Mouse (Mus musculus) neural tube, embryonic 15.5 days (tissue): ENCODE data around the gene D330020A13Rik. TPM values are rescaled to one million over a fixed set of nuclear protein-coding genes. Genes with fewer than 3 reads are reported as not detected.
A peak's percentile ranks its signal among the peaks of the same experiment; 100 is the strongest.
"Not testable (repeated sequence)": the region's sequence is repeated elsewhere in the genome, so short reads cannot be mapped to it uniquely, and the experiment has no call there.

Experiments used
- ATAC-seq: fragments of 200-750 bp; cut with Nextera tagmentation; 2 replicates; pipeline ENCODE4 v1.8.0; 2017; ENCODE audit warnings: mild to moderate bottlenecking, moderate TSS enrichment, moderate library complexity; ENCODE audit not compliant: low FRiP score
- H3K27ac ChIP-seq: fragments of 300-500 bp; sonication (generic); replicated peaks from 2 replicates; pipeline ENCODE4 v1.5.1; 2015; ENCODE audit warnings: mild to moderate bottlenecking, inconsistent platforms
- H3K27me3 ChIP-seq: fragments of 300-500 bp; sonication (generic); replicated peaks from 2 replicates; pipeline ENCODE4 v1.6.1; 2015; ENCODE audit warnings: inconsistent platforms
- H3K36me3 ChIP-seq: fragments of 300-500 bp; sonication (generic); 2 replicates; pipeline ENCODE4 v1.6.1; 2015; ENCODE audit warnings: inconsistent platforms
- H3K4me1 ChIP-seq: fragments of 300-500 bp; sonication (generic); 2 replicates; pipeline ENCODE4 v1.6.1; 2015; ENCODE audit warnings: inconsistent platforms
- H3K4me2 ChIP-seq: fragments of 300-500 bp; sonication (generic); 2 replicates; pipeline ENCODE4 v1.6.1; 2015; ENCODE audit warnings: inconsistent platforms, mild to moderate bottlenecking, moderate library complexity
- H3K4me3 ChIP-seq: fragments of 300-500 bp; sonication (generic); replicated peaks from 2 replicates; pipeline ENCODE4 v1.5.1; 2015; ENCODE audit warnings: mild to moderate bottlenecking, inconsistent platforms
- H3K9ac ChIP-seq: fragments of 300-500 bp; sonication (generic); replicated peaks from 2 replicates; pipeline ENCODE4 v1.6.1; 2015; ENCODE audit warnings: mild to moderate bottlenecking, inconsistent platforms
- H3K9me3 ChIP-seq: fragments of 300-500 bp; sonication (generic); replicated peaks from 2 replicates; pipeline ENCODE4 v1.6.1; 2016; ENCODE audit warnings: inconsistent platforms
- WGBS: fragments of 180-500 bp; shearing (Covaris S2); methylation state at CpG from one replicate; pipeline ENCODE4 v1.1.7; 2015; ENCODE audit warnings: mixed read lengths; 5-methylcytosine and 5-hydroxymethylcytosine counted together
- polyA plus RNA-seq: library from polyadenylated mRNA; unstranded; fragments of >200 nt; fragmentation: Nextera tagmentation; extraction: Ambion mirVana; gene quantifications from 2 replicates; pipeline ENCODE4 v1.2.1, GENCODE M21; 2015

Gene D330020A13Rik
- polyA plus RNA-seq, 1 experiment from 2014 or later, result not detected

DNA sequence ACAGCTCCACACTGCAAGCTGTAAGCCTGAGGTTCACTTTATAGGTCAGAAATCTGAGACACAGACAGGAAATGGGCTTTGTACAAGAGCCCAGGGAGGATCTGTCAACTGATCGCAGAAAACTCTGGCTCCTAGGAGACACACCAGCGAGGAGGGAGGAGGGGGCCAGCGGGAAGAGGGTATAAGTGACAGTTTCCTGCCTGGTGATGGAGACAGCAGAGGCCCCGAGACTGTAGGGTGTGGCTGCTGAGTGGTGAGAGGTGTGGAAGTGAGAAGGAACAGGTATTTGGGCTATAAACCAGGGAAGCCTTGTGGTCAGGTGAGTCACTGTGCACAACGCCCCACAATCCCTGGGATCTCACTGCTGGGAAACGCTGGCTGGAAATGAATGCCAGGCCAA lies 30.0 kb upstream of the D330020A13Rik start:
- no peak overlapping the region for H3K27ac ChIP-seq
- H3K9me3 ChIP-seq, result no peaks in the 10 kb centered on the region
- WGBS, result 67% methylated on average over 6 of the region's 6 CpGs
- no peaks in the 10 kb centered on the region for H3K4me1 ChIP-seq
- no peaks in the 10 kb centered on the region for H3K27me3 ChIP-seq
- no peak overlapping the region for H3K4me2 ChIP-seq
- H3K4me3 ChIP-seq, result no peak overlapping the region
- no peaks in the 10 kb centered on the region for H3K36me3 ChIP-seq
- H3K9ac ChIP-seq, result no peak overlapping the region
- no peak for ATAC-seq

DNA sequence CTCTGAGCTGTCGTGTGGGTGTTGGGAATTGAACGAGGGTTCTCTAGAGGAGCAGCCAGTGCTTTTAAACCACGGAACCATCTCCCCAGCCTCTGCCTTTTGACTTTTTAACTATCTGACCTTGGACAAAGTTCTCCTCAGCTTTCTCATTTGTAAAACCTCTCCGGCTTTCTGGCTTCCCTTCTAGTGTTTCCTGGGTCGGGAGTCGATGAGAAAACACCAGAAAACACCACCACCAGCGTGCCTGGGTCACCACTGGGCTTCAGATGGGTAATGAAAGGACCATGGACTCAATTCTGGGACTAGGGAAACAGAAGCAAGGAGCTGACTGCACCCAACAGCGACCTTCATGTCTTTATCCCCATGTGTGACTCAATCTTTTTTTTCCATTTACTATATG lies 20.0 kb upstream of the D330020A13Rik start:
- Histone ChIP-seq H3K4me1 (no peaks in the 10 kb centered on the region), H3K4me3 (no peak overlapping the region), H3K27me3 (no peaks in the 10 kb centered on the region), H3K27ac (no peak overlapping the region), H3K4me2 (no peak overlapping the region), H3K36me3 (no peaks in the 10 kb centered on the region), H3K9ac (no peak overlapping the region), H3K9me3 (no peaks in the 10 kb centered on the region)
- WGBS, result 85% methylated on average over 8 of the region's 8 CpGs
- no peak for ATAC-seq

DNA sequence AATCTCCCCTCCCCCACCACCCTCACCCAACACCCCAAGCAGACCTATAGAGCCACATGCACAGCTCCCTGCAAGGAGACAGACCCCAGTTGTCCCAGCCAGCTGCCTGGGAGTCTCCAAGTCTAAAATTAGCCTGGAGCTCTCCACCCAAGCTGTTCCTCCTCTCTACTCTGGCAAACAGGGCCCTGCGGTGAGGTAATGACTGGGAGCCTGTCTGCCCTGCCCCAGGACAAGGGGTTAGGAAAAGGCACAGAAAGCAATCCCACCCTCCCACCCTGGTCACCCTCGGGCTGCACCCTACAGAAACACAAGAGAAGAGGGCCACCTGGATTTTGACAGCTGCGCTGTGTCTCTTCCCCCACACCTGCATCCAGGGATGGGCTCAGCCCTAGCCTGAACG lies 19.3 kb upstream of the D330020A13Rik start:
- Histone ChIP-seq H3K36me3 (no peaks in the 10 kb centered on the region), H3K4me3 (no peak overlapping the region), H3K27me3 (no peaks in the 10 kb centered on the region), H3K4me1 (no peaks in the 10 kb centered on the region), H3K9me3 (no peaks in the 10 kb centered on the region), H3K27ac (no peak overlapping the region), H3K4me2 (no peak overlapping the region), H3K9ac (no peak overlapping the region)
- ATAC-seq, result no peak
- WGBS, result 71% methylated on average over 4 of the region's 4 CpGs

DNA sequence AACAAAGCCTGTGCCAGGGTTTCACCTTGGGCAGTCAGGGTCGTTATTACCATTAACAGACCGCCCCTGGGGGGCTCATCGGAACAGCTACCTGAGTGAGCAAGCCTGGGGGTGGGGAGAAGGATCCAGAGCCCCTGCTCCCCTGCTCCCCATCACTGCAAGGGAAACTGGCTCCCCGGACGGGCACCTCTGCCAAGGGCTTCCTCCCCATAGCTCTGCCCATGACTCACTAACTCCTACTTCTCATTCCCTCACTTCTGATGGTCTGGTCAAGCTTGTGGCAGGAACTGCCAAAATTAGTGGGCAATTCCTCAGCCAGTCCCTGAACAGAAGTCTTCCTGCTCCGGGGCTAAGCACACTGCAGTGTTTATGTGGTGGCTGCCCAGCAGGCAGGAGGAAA lies 18.9 kb upstream of the D330020A13Rik start:
- no peak overlapping the region for H3K4me3 ChIP-seq
- no peak overlapping the region for H3K27ac ChIP-seq
- H3K27me3 ChIP-seq, result no peaks in the 10 kb centered on the region
- no peak overlapping the region for H3K4me2 ChIP-seq
- no peak overlapping the region for H3K9ac ChIP-seq
- ATAC-seq, result no peak
- no peaks in the 10 kb centered on the region for H3K4me1 ChIP-seq
- no peaks in the 10 kb centered on the region for H3K9me3 ChIP-seq
- 65% methylated on average over 6 of the region's 6 CpGs for WGBS
- no peaks in the 10 kb centered on the region for H3K36me3 ChIP-seq

DNA sequence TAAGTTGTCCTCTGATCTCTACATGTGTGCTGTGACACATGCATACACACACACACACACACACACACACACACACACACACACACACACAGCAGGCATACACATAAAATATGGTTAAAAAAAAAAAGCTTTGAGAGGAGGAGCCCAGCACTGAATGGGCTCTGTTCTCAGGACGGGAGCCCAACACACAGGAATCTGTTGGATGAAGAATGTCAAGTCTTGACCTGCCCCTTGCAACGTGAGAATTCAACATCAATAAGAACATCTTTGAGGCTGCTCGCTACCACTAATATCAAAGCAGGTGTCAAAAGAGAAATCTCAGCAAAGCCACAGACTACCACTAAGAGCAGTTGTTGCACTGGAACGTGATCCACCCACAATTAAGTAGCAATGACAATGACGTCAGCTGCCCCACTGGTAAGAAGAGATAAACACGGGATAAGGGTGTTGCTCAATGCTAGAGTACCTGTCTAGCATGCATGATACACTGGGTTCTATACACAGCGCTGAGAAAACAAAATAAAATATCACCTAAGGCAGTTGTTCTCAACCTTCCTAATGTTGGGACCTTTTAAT lies 17.2 kb upstream of the D330020A13Rik start:
- Histone ChIP-seq H3K9ac (no peak overlapping the region), H3K4me3 (no peak overlapping the region), H3K4me1 (no peaks in the 10 kb centered on the region), H3K27me3 (no peaks in the 10 kb centered on the region), H3K4me2 (no peak overlapping the region), H3K27ac (no peak overlapping the region), H3K36me3 (no peaks in the 10 kb centered on the region), H3K9me3 (no peaks in the 10 kb centered on the region)
- WGBS, result 79% methylated on average over 7 of the region's 7 CpGs
- ATAC-seq, result no peak

DNA sequence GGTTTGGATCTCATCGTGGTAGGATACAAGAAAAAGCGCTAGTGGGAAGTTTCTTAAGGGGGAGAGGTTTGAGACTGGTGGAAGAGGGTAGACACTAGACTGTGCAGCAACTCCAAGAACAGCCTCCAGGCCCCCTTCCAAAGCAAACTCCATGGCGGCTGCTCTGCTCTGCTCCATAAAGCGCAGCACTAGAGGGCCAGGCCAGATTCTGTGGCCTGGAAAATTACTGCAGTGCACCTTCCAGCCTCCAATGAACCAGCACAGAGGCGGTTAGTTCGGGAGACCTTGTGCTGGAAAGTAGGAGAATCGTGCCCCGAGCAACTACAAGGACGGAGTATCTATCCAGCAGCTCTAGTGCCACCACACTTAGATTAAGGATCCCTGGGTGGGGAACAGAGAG lies 6.9 kb upstream of the D330020A13Rik start:
- no peak for ATAC-seq
- H3K4me3 ChIP-seq, result no peak overlapping the region
- no peaks in the 10 kb centered on the region for H3K36me3 ChIP-seq
- no peak overlapping the region for H3K27ac ChIP-seq
- 85% methylated on average over 9 of the region's 9 CpGs for WGBS
- H3K9me3 ChIP-seq, result no peaks in the 10 kb centered on the region
- no peak overlapping the region for H3K4me2 ChIP-seq
- peaks cover 7% of the 10 kb centered on the region; the same call in 1 of the 2 replicates for H3K27me3 ChIP-seq
- no peak overlapping the region for H3K9ac ChIP-seq
- no peaks in the 10 kb centered on the region for H3K4me1 ChIP-seq

DNA sequence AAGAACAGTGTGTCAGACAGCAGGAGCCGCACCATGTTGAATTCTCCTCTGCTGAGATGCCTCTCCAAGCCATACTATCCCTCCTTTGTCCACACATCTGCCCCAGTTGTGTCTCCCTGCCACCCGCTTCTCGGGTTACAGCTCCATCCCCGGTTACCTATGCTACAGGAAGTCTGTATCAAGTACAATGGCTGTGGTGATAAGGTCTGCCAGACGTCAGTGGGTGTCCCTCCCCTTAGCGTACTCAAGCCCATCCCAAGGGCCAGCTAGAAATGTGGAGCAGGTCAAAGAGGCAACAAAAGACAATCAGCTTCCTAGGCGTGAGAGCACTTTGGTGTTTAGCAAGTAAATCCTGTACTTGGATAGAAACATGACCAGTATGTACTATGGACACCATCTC lies 5.6 kb upstream of the D330020A13Rik start:
- Histone ChIP-seq H3K27me3 (peaks cover 18% of the 10 kb centered on the region), H3K36me3 (no peaks in the 10 kb centered on the region), H3K27ac (no peak overlapping the region), H3K9ac (no peak overlapping the region), H3K4me2 (no peak overlapping the region), H3K9me3 (no peaks in the 10 kb centered on the region), H3K4me3 (no peak overlapping the region), H3K4me1 (0 out of 2 replicates have a peak, but pooled peaks cover under 1% of the 10 kb centered on the region)
- no peak for ATAC-seq
- 50% methylated on average over 7 of the region's 7 CpGs for WGBS

DNA sequence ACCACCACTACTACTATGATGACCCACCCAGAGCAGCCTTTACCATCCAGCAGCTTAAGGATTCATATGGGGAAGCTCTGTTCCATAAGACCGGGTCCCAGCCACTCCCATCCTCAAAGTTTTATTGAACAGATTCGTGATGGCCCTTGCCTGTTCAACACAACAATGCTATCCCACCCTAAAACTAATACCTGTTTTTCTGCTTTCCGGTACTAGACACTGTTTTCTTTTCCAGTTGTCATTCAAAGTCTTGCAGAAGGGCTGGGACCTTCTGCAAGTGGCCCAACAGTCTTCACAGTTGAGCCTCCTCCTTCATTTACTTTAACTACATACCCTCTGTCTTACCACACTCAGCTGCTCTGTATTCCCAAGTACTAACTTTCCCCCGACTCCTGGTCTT lies 4.7 kb upstream of the D330020A13Rik start:
- Histone ChIP-seq H3K27me3 (peaks cover 18% of the 10 kb centered on the region), H3K4me1 (peaks cover 6% of the 10 kb centered on the region), H3K9me3 (no peaks in the 10 kb centered on the region), H3K9ac (no peak overlapping the region), H3K4me3 (no peak overlapping the region), H3K36me3 (no peaks in the 10 kb centered on the region), H3K27ac (no peak overlapping the region), H3K4me2 (no peak overlapping the region)
- WGBS, result 88% methylated on average over 4 of the region's 4 CpGs
- no peak for ATAC-seq

DNA sequence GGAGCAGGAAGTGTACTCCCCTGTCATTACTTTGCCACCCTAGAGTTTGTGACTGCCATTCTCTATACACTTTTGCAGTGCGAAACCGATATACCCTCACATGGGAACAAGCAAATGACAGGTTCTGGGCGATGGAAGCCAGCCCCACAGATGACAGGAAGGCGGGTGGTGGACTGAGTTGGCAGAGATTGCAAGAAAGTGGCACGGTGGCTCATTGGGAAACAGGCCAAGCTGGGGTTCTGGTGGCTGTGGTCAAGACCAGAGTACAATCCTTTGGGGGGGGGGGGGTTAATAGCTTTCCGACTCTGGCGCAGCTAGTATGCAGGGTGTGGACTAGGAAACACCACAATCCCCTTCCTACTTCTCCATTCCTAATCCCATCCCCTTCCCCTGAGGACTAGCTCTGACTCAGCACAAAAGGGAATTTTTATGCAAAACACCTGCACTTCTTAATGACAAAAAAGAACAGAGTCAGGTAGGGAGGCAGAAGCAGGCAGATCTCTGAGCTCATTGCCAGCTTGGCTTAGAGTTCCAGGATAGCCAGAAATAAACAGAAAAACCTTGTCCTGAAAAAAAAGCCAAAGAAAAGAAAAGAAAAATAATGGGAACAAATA lies 2.7 kb upstream of the D330020A13Rik start:
- WGBS, result 90% methylated on average over 7 of the region's 7 CpGs
- Histone ChIP-seq H3K9ac (no peak overlapping the region), H3K4me2 (no peak overlapping the region), H3K4me3 (no peak overlapping the region), H3K27me3 (peaks cover 27% of the 10 kb centered on the region), H3K27ac (no peak overlapping the region), H3K4me1 (peaks cover 13% of the 10 kb centered on the region), H3K36me3 (no peaks in the 10 kb centered on the region), H3K9me3 (no peaks in the 10 kb centered on the region)
- ATAC-seq, result no peak

DNA sequence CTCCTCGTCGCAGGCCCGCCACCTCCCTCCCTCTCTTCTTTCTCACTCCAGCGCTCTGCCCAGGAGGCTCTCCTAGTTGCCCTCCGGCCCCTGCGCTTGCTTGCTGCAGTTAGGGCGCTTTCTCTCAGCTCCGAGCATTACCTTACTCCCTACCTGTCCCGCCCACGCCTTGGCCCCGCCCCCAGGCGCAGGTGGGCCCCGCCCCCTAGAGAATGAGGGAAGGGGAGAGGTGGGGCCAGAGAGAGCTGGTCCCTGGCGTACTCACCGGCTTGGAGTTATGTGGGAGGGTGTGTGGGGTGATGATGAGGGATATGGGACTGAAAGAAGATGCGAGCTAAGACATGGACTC lies 595 bp downstream of the D330020A13Rik start:
- no peaks in the 10 kb centered on the region for H3K36me3 ChIP-seq
- H3K9me3 ChIP-seq, result no peaks in the 10 kb centered on the region
- H3K27ac ChIP-seq, result no peak overlapping the region
- WGBS, result 1% methylated on average over 16 of the region's 16 CpGs
- H3K27me3 ChIP-seq, result peaks cover 27% of the 10 kb centered on the region
- peak overlapping the region; percentile 59 for H3K9ac ChIP-seq
- peak; percentile 81 for ATAC-seq
- peak overlapping the region; percentile 99 for H3K4me2 ChIP-seq
- peaks cover 13% of the 10 kb centered on the region for H3K4me1 ChIP-seq
- H3K4me3 ChIP-seq, result peak overlapping the region; percentile 70

DNA sequence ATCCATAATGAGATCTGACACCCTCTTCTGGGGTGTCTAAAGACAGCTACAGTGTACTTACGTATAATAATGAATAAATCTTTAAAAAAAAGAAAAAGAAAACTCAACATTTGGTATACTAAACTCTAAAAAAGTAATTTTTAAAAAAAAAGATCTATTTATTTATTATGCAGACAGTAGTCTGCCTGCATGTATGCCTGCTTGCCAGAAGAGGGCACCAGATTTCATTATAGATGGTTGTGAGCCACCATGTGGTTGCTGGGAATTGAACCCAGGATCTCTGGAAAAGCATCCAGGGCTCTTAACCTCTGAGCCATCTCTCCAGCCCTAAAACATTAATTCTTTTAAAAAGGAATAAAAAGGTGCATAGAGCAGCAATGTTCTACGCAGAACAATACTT lies 2.4 kb downstream of the D330020A13Rik start:
- not testable (repeated sequence) for H3K9ac ChIP-seq, ATAC-seq, H3K4me2 ChIP-seq, H3K27ac ChIP-seq, H3K36me3 ChIP-seq, H3K9me3 ChIP-seq, H3K4me3 ChIP-seq
- 96% methylated on average over 2 of the region's 2 CpGs for WGBS
- peaks cover 13% of the 10 kb centered on the region for H3K4me1 ChIP-seq
- peaks cover 25% of the 10 kb centered on the region for H3K27me3 ChIP-seq

DNA sequence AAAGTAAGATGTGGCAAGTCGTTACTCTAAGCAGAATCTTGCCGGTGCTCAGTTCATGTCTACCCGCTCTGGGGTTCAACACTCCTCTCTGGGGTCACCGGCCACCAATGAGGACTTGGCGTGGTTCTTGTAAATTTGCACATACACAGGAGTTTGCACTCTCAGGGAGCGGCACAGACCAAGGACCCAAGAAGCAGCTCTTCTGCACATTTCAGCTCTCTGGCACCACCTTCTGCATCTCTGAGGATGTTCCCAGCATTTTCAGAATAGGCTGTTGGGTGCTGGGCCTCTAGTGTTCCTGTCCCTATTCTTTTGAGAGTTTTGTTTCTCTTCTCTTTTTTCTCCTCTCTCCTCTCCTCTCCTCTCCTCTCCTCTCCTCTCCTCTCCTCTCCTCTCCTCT lies 7.0 kb downstream of the D330020A13Rik start:
- H3K9me3 ChIP-seq, result no peaks in the 10 kb centered on the region
- H3K4me3 ChIP-seq, result no peak overlapping the region
- H3K9ac ChIP-seq, result no peak overlapping the region
- peaks cover 3% of the 10 kb centered on the region; the same call in 1 of the 2 replicates for H3K4me1 ChIP-seq
- H3K27me3 ChIP-seq, result peaks cover under 1% of the 10 kb centered on the region; the same call in 1 of the 2 replicates
- WGBS, result 31% methylated on average over 6 of the region's 6 CpGs
- no peak overlapping the region for H3K4me2 ChIP-seq
- ATAC-seq, result no peak
- H3K27ac ChIP-seq, result no peak overlapping the region
- H3K36me3 ChIP-seq, result no peaks in the 10 kb centered on the region
